Mouse (Mus musculus) CD4-positive helper T cell, adult 2 months (primary cell): ENCODE measurements at regions not wholly inside any gene's neighbourhood (a gene's known extent, or its start where the extent isn't known, plus 50 kb on each side); places are given as distances from the start of the nearest gene placed in this dataset.
A peak's percentile ranks its signal among the peaks of the same experiment; 100 is the strongest.

Source experiments
- DNase-seq: peaks from one replicate; pipeline ENCODE4 v3.0.0-alpha.2; 2012; ENCODE audit warnings: low read depth, missing footprints, low spot score

- DNase-seq, result no peak
These were observed 71.0 kb upstream of the Gm11733 start for GRCm38 (mm10) chr11:117413133-117413532.

- DNase-seq, result no peak
These were observed 70.0 kb upstream of the Gm11733 start for GRCm38 (mm10) chr11:117413942-117414705.

DNA sequence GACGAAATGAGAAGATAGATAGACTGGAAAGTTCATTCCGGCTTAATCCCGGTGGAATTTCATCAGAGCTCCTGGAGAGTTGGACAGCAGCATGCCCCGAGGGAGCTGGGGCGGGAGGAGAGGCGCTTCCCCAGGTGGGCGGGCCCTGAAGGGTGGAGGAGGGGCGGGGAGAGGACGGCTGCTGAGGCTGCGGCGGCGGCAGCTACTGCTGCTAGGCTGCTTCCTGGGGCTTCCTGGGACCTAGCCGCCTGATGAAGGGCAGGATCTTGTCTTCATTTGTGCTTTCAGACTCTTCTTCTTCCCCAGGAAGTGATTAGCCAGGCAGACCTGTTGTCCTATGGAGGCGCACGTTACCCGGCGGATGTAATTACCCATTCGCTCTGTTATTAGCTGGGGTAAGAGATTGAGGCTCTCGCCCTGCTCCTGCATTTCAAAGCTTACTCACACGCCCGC, 69.3 kb upstream of the Gm11733 start:
- peak; percentile 45 for DNase-seq

- no peak for DNase-seq
These were observed 68.7 kb upstream of the Gm11733 start for GRCm38 (mm10) chr11:117415466-117415865.

DNA sequence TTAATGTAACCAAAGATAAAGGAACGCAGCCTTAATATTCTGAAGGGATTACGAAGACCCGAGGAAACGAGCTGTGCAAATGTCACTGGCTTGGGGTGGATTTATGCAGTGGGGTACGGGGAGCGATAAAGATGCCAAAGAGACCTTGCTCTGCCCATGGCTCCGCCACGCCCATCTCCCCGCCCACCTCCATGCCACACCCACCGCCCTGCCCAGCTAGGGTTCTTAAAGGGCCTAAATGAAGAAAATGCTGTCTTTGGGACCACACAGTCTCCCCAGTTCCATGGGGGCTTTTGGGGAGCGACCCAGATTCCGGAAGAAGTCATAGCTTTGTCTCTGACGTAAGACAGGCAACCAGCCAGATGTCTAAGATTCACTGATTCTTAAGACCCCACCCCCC, 68.2 kb upstream of the Gm11733 start:
- peak; percentile 36 for DNase-seq

GRCm38 (mm10) chr11:117416984-117417670, 67.0 kb upstream of the Gm11733 start:
- no peak for DNase-seq

- DNase-seq, result no peak
These were observed 66.1 kb upstream of the Gm11733 start for GRCm38 (mm10) chr11:117417959-117418574.

- DNase-seq, result no peak
These were observed 65.2 kb upstream of the Gm11733 start for GRCm38 (mm10) chr11:117418939-117419338.

- no peak for DNase-seq
These were observed 64.7 kb upstream of the Gm11733 start for GRCm38 (mm10) chr11:117419351-117419969.

- no peak for DNase-seq
These were observed 61.5 kb upstream of the Gm11733 start for GRCm38 (mm10) chr11:117422713-117423112.

- no peak for DNase-seq
These were observed 60.7 kb upstream of the Gm11733 start for GRCm38 (mm10) chr11:117423422-117423821.

DNA sequence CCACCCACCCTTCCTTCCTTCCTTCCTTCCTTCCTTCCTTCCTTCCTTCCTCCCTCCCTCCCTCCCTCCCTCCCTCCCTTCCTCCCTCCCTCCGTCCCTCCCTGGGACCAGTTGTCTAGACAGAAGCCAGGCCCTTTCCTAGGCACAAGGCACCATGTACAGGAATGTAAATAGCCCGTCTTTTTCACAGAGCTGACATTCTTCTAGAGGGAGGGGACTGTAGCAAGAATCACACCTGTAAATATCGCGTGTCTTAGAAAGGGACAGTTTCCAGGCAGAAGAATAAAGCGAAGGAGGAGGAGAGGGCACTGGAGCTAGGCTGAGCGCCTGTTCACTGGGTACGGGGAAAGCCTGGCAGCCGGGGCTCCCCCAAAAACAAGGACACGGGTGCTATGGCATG, 58.7 kb upstream of the Gm11733 start:
- DNase-seq, result no peak

GRCm38 (mm10) chr11:117425927-117426326, 58.2 kb upstream of the Gm11733 start:
- DNase-seq, result peak; percentile 28

DNA sequence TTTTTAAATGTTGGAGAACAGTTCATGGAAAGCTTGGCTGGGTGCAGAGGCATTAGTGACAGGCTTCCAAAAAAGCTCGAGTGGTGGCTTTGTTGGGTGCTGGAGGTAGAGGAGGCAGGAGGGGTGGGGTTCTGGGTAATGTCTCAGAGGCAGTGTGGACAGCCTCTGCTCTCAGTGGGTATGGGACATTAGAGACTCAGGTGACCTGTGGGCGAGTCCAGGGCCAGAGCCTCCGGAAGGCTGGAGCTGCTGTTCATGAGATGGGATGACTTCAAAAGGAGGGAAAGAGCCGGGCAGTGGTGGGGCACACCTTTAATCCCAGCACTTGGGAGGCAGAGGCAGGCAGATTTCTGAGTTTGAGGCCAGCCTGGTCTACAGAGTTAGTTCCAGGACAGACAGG, 57.5 kb upstream of the Gm11733 start:
- DNase-seq, result no peak

- no peak for DNase-seq
These were observed 56.2 kb upstream of the Gm11733 start for GRCm38 (mm10) chr11:117427808-117428510.

- no peak for DNase-seq
These were observed 54.8 kb upstream of the Gm11733 start for GRCm38 (mm10) chr11:117429326-117429752.

DNA sequence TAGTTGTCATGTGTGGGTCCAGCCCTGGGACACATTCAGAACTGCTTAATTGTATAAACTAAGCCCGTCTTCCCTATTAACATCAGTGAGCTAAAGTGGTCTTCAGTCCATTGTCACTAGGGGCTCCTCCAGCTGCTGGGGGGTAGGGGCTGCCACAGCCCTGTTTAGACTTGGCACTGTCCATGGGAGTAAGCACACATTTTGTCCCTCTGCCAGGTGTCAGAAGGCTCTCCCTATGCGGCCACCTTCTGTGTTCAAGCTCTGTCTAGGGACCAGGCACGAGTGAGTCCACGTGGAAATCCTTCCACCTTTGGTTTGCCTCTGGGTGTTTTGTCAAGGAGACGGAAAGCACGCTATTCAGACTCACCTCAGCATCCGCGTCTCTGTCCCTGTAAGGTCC, 54.3 kb upstream of the Gm11733 start:
- no peak for DNase-seq

DNA sequence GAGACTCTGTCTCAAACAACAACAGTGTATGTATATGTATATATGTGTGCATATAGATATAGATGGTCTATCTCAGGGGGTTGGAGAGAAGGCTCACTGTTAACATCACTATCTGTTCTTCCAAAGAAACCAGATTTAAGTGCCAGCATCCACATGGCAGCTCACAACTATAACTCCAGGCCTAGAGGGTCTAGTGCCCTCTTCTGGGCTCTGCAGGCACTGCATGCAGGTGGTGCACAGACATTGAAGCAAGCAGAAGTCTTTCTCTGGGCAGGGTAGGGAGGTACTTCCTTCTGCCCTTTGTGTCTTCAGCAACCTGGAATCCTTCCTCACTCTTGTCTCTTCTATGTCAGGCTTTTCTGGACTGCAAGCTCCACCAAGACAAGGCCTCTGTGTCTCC, 50.1 kb upstream of the Gm11733 start:
- no peak for DNase-seq
